Mouse (Mus musculus): ENCODE results near the gene Ugt1a8.
A peak's percentile ranks its signal among the peaks of the same experiment; 100 is the strongest.
"Not testable (repeated sequence)": the region's sequence is repeated elsewhere in the genome, so short reads cannot be mapped to it uniquely, and the experiment has no call there.

Ugt1a8 gene

GRCm38 (mm10) chr1:88087513-88087912 lies at the start of gene Ugt1a8:
Gene Ugt1a8, plus strand, starts transcription at chr1:88087813.
- no peak for DNase-seq (ENCODE audit: low read depth)

DNA sequence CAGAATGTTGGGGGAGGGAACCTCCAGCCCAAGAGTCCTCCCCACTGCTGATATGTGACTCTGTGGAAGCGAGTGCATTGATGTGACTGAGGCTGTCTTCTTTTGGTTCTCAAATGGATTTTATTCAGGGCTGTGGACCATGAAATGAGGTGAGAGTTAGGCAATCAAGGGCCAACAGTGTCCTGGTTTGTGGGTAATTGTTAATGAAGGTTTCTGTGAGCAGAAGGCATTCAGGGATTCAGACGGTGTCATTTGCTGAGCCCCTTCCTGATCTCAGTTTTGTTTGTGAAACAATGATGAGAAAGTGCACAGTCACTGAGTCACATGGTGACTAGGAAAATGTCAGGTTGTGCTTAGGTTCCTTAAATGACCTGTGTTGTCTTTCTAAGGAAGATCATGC lies 44.6 kb upstream of the Ugt1a8 start:
- DNase-seq (ENCODE audit: low read depth), result not testable (repeated sequence)

GRCm38 (mm10) chr1:88044832-88045437 lies 42.7 kb upstream of the Ugt1a8 start:
- DNase-seq (ENCODE audit: low read depth), result not testable (repeated sequence)

DNA sequence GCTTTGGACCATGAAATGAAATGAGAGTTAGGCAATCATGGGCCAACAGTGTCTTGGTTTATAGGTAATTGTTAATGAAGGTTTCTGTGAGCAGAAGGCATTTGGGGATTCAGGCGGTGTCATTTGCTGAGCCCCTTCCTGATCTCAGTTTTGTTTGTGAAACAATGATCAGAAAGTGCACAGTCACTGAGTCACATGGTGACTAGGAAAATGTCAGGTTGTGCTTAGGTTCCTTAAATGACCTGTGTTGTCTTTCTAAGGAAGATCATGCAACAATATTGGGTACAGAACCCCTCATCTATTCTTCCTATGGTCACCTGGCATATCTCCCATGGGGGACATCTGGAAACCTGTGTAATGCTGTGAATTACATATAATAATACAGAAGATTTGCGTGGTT lies 40.2 kb upstream of the Ugt1a8 start:
- DNase-seq (ENCODE audit: low read depth), result not testable (repeated sequence)

GRCm38 (mm10) chr1:88055088-88055487 lies 32.5 kb upstream of the Ugt1a8 start, which contains the start of gene Ugt1a10:
Gene Ugt1a10, plus strand, starts transcription at chr1:88055388.
- DNase-seq (ENCODE audit: low read depth), result no peak

DNA sequence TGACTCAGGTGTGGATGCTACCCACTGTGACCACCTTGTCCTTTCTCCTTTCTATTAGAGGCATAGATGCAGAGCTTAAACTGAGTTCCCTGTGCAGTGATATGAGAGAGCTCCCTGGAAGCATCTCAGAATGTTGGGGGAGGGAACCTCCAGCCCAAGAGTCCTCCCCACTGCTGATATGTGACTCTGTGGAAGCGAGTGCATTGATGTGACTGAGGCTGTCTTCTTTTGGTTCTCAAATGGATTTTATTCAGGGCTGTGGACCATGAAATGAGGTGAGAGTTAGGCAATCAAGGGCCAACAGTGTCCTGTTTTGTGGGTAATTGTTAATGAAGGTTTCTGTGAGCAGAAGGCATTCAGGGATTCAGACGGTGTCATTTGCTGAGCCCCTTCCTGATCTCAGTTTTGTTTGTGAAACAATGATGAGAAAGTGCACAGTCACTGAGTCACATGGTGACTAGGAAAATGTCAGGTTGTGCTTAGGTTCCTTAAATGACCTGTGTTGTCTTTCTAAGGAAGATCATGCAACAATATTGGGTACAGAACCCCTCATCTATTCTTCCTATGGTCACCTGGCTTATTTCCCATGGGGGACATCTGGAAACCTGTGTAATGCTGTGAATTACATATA lies 21.0 kb upstream of the Ugt1a8 start:
- not testable (repeated sequence) for DNase-seq (ENCODE audit: low read depth)

GRCm38 (mm10) chr1:88070495-88070894 lies 17.1 kb upstream of the Ugt1a8 start, which contains the start of gene Ugt1a9:
Gene Ugt1a9, plus strand, starts transcription at chr1:88070800.
- DNase-seq (ENCODE audit: low read depth), result no peak

GRCm38 (mm10) chr1:88070902-88071301 lies 16.7 kb upstream of the Ugt1a8 start:
- DNase-seq (ENCODE audit: low read depth), result no peak

DNA sequence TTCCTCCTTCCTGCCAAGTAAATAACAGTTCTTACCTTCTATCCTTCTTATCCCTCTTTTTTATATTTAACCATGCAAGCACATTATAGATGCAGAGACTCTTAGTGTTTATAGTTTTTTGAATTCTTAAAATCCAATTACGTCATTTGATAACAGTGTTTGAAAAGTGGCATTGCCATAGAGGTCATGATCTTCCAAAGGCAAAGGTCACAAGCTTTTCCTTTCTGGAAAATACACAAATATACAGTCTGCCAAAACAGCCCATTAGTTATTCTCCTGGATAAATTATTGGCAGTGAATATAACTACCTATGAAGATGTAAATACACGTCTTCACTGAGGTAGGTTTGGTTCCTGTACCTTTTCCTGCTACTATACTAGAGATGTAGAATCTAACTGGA lies 13.1 kb upstream of the Ugt1a8 start:
- DNase-seq (ENCODE audit: low read depth), result no peak

DNA sequence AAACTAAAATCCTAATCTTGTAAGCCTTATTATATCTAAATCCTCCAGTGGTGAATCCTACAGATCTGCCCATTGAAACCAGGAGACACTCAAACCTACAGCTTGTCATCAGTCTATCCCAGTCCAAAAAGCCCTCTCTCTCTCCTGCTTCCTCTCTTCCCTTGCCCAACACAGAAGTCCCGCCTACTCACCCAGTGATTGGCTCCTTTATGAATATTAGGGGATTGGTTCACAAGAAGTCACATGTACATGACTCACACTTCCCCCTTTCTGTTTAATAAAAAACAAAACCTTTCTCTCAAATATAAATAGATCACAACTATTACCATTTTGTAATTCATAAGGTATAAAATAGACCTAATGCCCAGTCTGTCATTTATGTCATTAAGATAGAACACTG lies 10.5 kb upstream of the Ugt1a8 start:
- no peak for DNase-seq (ENCODE audit: low read depth)

DNA sequence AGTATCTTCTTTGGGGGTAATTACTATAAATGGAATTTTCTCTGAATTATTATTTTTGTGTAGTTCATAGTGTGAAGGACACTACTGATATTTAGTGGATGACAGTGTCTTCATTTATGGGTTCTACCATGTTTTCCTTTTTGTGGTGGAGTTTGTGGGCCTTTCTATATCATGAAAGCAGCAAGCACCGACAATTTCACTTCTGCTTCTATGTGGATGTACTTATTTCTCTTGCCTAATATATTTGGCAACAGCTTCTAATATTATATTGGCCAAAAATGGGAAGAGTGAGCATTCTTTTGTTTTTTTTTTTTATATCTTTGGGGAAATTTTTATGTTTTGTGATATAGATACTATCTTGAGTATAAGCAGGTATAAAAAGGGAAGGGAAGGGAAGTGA lies 5.9 kb upstream of the Ugt1a8 start:
- DNase-seq (ENCODE audit: low read depth), result no peak

DNA sequence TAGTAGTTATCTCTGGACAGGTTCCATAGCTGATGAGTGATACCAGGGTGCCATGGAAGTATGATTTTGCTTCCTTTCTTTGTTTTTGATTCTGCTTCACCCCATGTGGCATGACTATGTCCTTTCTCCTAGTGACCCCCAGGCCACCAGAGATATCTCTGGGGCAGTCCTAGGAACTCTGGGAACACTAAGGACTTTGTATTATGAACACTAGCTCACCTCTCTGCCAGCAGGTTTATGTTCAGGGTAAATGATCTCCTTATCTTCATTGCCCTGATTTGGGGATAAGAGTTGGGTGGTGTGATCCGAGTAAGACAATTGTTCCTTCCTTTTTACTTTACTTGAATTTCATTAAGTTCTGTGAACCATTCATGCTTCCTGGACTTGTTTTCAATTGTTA lies 1.5 kb upstream of the Ugt1a8 start:
- DNase-seq (ENCODE audit: low read depth), result no peak

- DNase-seq (ENCODE audit: low read depth), result no peak
Measured at GRCm38 (mm10) chr1:88092341-88092740, 4.7 kb downstream of the Ugt1a8 start.

DNA sequence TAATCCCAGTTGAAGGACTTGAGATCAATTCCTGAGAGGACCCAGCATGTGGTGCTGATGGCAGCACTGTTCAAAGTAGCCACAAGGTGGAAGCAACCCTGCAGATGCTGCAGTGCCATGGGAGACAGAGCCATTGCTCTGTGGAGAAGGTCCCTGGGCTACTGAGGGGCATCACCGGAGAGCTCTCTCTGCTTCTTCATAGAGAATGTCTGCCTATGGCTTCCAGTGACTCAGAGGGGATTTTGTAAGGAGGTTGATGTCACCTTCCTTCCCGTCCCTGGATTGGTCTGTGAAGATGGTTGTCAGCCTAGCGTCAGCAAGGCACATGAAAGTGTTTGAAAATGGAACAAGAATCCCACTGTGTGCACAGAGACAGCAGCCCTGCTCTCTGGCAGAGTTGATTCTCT lies 6.7 kb downstream of the Ugt1a8 start:
- DNase-seq (ENCODE audit: low read depth), result peak; percentile 5

- DNase-seq (ENCODE audit: low read depth), result peak; percentile 4
Measured at GRCm38 (mm10) chr1:88094941-88095492, 7.4 kb downstream of the Ugt1a8 start, which contains the start of gene Ugt1a7c. Gene Ugt1a7c, plus strand, starts transcription at chr1:88095062.

- DNase-seq (ENCODE audit: low read depth), result not testable (repeated sequence)
Measured at GRCm38 (mm10) chr1:88098546-88098945, 10.9 kb downstream of the Ugt1a8 start.

DNA sequence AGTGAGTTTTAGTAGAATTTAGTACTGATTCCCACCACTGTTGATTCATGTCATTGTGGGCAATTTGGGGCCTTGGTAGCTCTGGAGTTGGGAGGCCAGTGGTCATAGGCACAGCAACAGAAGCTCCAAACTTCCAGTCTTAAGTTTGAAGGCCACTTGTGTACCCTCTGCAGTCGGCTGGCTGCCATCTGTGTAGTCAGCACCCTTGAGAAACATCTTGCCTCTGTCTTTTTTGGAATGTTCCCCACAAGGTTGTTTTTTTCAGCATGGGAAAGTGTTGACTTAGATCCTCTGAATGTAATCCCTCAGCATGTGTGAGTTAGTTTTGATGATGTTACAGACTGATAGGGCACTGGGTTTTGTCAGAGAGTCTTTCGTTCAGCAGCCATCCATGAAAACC lies 12.1 kb downstream of the Ugt1a8 start:
- not testable (repeated sequence) for DNase-seq (ENCODE audit: low read depth)

DNA sequence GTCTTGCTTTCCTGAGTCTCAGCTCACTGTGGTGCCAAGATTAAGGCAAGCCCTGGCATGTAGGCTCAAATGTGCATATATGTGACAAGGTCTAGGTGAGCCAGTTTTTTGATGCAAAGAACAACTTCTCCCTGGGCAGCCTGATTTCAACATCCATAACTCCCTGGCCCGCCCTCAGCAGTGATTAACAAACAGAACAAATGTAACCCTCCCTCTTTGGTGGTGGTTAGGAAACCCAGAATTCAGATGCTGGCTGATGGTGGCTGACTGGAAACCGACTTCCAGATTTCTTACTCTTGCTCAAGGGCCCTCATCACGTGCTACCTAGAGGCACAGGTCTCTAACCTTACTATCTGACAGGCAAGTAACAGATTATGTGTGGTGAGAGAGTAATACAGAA lies 15.4 kb downstream of the Ugt1a8 start, which contains the start of gene Ugt1a6b:
Ugt1a6b (plus strand) TSS at position 234 of the 400 bp plus-strand sequence.
- not testable (repeated sequence) for DNase-seq (ENCODE audit: low read depth)

GRCm38 (mm10) chr1:88103697-88104468 lies 16.3 kb downstream of the Ugt1a8 start:
- not testable (repeated sequence) for DNase-seq (ENCODE audit: low read depth)

DNA sequence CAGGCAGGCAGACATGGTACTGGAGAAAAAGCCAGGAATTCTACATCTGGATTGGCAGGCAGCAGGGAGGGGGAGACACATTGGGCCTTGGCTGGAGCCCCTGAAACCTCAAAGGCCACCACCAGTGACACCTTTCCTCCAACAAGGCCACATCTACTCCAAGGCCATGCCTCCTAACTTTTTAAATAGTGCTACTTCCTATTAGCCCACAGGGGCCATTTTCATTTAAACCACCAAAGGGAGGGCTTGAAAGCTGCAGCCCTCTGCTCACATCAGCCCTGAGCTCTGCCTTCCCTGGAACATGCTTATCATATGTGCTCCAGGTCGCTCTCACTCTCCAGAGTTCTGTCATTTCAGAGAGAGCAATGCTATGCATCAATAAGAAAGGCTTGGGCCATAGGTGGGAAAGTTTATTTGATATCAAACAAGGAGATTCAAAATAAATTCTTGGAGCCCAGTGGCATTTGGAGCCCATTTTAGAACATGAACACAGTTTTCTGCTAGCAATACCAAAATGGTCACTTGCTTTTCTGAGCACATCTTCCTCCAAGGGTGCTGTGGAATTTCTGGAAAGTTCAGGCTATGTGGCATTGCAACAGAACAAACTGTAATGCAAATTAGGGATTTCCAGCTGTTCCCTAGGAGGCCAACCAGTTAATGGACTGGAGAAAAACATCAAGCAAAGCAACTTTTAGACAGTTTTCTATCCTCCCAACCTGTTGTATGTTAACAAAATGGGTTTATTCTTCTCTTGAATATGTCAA lies 17.2 kb downstream of the Ugt1a8 start:
- DNase-seq (ENCODE audit: low read depth), result no peak

DNA sequence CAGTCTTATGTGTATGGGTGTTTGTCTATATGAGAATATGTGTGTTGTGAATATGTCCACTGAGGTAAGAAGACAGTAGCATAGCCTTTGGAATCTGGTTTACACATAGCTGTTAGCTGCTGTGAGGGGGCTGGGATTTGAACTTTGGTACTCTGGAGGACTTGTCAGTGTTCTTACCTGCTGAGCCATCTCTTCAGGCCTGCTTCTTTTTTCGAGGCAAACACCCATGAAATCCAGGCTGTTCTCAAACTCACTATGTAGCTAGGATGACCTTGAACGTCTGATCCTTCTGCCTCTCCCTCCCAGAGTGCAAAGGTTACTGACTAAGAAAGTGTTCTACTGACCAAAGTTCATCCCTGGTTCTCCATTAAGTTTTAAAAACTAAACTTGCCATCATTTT lies 18.0 kb downstream of the Ugt1a8 start:
- DNase-seq (ENCODE audit: low read depth), result no peak

All from naive thymus-derived CD4-positive, alpha-beta T cell, adult 2 months (primary cell).